Mouse (Mus musculus) thymus, adult 2 months (tissue): ENCODE measurements around the gene Tpte.

Experiments used
- CTCF ChIP-seq: fragments of 200-500 bp; IDR thresholded peaks from 2 replicates; pipeline ENCODE4 v1.5.1; 2012; ENCODE audit warnings: mild to moderate bottlenecking, control low read depth, low read length, moderate library complexity, borderline replicate concordance; ENCODE audit not compliant: control insufficient read depth, poor library complexity, insufficient read depth; ENCODE audit errors: extremely low read depth
- POLR2A ChIP-seq: fragments of 200-500 bp; IDR thresholded peaks from 2 replicates; pipeline ENCODE4 v1.6.1; 2012; ENCODE audit warnings: mild to moderate bottlenecking, low read length, control low read depth, moderate library complexity; ENCODE audit not compliant: control insufficient read depth, poor library complexity, insufficient read depth; ENCODE audit errors: extremely low read depth

DNA sequence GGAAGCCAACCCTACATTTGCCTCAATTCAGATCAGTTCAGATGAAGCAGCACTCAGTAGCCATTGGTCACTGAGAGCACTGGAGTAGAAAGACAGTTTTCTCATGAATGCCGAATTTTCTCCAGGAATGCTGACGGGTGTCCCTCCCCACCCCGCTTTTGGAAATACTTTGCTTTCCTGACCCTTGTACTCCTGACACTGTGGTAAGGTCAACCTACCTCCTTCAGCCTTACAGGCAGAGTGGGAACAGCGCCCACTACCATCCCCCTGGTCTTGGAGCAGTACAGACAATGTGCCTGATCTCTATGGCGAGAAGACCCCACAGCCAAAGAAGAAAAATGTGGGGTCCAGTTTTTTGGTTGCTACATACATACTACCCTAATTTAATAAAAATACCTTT lies 93.1 kb downstream of the Tpte start:
- no peak for TF ChIP-seq CTCF
- no peak for TF ChIP-seq POLR2A
